Mouse (Mus musculus) frontal cortex, adult 2 months (tissue): ENCODE results near the gene Sbno2. TPM values are rescaled to one million over a fixed set of nuclear protein-coding genes. Genes with fewer than 3 reads are reported as not detected.

Experiments used
- DNase-seq, 2 experiments: peaks; one replicate each; pipeline ENCODE4 v3.0.0; 2022; ENCODE audit warnings: low spot score in 1 of 2; ENCODE audit errors: extremely low spot score in 1 of 2
- polyA plus RNA-seq: library from polyadenylated mRNA; depleted of rRNA; stranded (reverse); fragments of >200 nt; gene quantifications from 2 replicates; pipeline ENCODE4 v1.2.3, GENCODE M21; 2012

Gene Sbno2
- polyA plus RNA-seq, 1 experiment, result 26.6 TPM

- DNase-seq, result no peak
Observed at GRCm38 (mm10) chr10:80142530-80142925, 37.2 kb upstream of the Sbno2 start.

- DNase-seq, result peak; percentile 95 to 98
Observed at GRCm38 (mm10) chr10:80141786-80142529, 36.6 kb upstream of the Sbno2 start.

- DNase-seq, result peak; percentile 94 to 98
Observed at GRCm38 (mm10) chr10:80141243-80141642, 35.9 kb upstream of the Sbno2 start.

- DNase-seq, result no peak
Observed at GRCm38 (mm10) chr10:80140666-80141035, 35.3 kb upstream of the Sbno2 start, which contains the start of gene Cbarp. Gene Cbarp (minus strand): TSS chr10:80140835.

GRCm38 (mm10) chr10:80139975-80140665 lies 34.7 kb upstream of the Sbno2 start:
- DNase-seq, result no peak

- no peak for DNase-seq
Observed at GRCm38 (mm10) chr10:80139439-80139775, 34.0 kb upstream of the Sbno2 start.

GRCm38 (mm10) chr10:80138553-80139438 lies 33.4 kb upstream of the Sbno2 start, which contains the start of gene Atp5d:
Gene Atp5d (plus strand): TSS chr10:80138632.
- peak in 1 of 2 experiments; percentile 82 for DNase-seq

GRCm38 (mm10) chr10:80137626-80138552 lies 32.5 kb upstream of the Sbno2 start:
- peak in 1 of 2 experiments; percentile 69 for DNase-seq

GRCm38 (mm10) chr10:80136952-80137625 lies 31.7 kb upstream of the Sbno2 start:
- DNase-seq, result peak in 1 of 2 experiments; percentile 71

GRCm38 (mm10) chr10:80136179-80136951 lies 31.0 kb upstream of the Sbno2 start:
- DNase-seq, result no peak

GRCm38 (mm10) chr10:80135641-80136040 lies 30.3 kb upstream of the Sbno2 start:
- DNase-seq, result no peak

- DNase-seq, result no peak
Observed at GRCm38 (mm10) chr10:80135161-80135560, 29.8 kb upstream of the Sbno2 start.

- DNase-seq, result no peak
Observed at GRCm38 (mm10) chr10:80134421-80134820, 29.1 kb upstream of the Sbno2 start.

- DNase-seq, result no peak
Observed at GRCm38 (mm10) chr10:80133226-80133849, 28.0 kb upstream of the Sbno2 start.

GRCm38 (mm10) chr10:80131952-80132350 lies 26.6 kb upstream of the Sbno2 start:
- DNase-seq, result no peak

- peak in 1 of 2 experiments; percentile 66 for DNase-seq
Observed at GRCm38 (mm10) chr10:80131316-80131951, 26.1 kb upstream of the Sbno2 start.

- peak in 1 of 2 experiments; percentile 28 for DNase-seq
Observed at GRCm38 (mm10) chr10:80130403-80131031, 25.1 kb upstream of the Sbno2 start.
